11 mouse cellular contexts compared by ENCODE assay signal in the genomic region with DNA sequence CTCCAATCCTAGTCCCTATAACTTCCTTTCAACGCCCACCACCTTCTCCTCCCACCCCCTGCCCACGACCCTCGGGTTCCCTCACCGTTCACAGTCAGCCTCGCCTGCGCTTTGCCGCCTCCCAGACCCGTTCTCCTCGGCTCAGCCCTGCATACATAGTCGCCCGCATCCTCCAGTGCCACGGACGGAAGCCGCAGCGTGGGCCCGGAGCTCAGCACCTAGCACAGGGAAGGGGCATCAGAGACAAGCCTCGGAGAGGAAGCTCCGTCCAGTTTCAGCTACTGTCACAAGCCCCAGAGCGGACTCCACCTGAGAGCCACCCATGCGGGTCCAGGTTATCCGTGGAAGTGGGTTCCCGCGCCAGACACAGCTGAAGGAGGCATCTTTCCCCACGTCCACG. TPM values are rescaled to one million over a fixed set of nuclear protein-coding genes. Genes with fewer than 3 reads are reported as not detected.
A peak's percentile ranks its signal among the peaks of the same experiment; 100 is the strongest.
DNase-seq lines count a peak whose midpoint lies in the region; ATAC-seq and TF ChIP-seq lines count a peak whose summit lies in the region.
"Had no signal": no experiment of that assay in that cellular context is flagged by ENCODE, and none has a peak within 500 bp of the region (broad histone marks: within the 10 kb centered on the region; RNA-seq: fewer than 3 reads in every experiment).

No protein-coding gene starts in this region.

- TF ChIP-seq POLR2A in kidney, adult 2 months (IDR thresholded peaks at IDR 0.05; ENCODE audit: low read depth, low read length) = no peak

- H3K27ac ChIP-seq in kidney, embryonic 14.5 days (ENCODE audit: low read depth, low read length) = no peak overlapping the region
- no peak overlapping the region for H3K27ac ChIP-seq in kidney, adult 2 months (ENCODE audit: insufficient read depth, low read depth, low read length)
- H3K27ac ChIP-seq in midbrain, postnatal 0 days (ENCODE audit: low read depth, low read length) = no peak overlapping the region
- H3K27ac ChIP-seq: limb, embryonic 15.5 days had no signal

- DNase-seq in kidney, adult 2 months = no peak
- no peak for DNase-seq in midbrain, postnatal 0 days (ENCODE audit: low spot score)
- DNase-seq in testis, postnatal 10 days (ENCODE audit: low spot score) = no peak
- no peak for DNase-seq in right cerebral cortex, adult 2 months (ENCODE audit: low spot score in 2 of 2)
- DNase-seq: right cerebral cortex, postnatal 25 days had no signal

- 13% methylated on average over 25 of the region's 25 CpGs for WGBS in kidney, embryonic 14.5 days
- 13% methylated on average over 25 of the region's 25 CpGs for WGBS in kidney, adult 2 months
- 21% methylated on average over 25 of the region's 25 CpGs for WGBS in midbrain, postnatal 0 days

- ATAC-seq in kidney, embryonic 14.5 days (ENCODE audit: low FRiP score, low TSS enrichment) = no peak
- ATAC-seq in inflammation-experienced regulatory T-cells, adult 6 months = peak; percentile 51
- ATAC-seq in midbrain, postnatal 0 days (ENCODE audit: low FRiP score) = no peak

- no peak for TF ChIP-seq CTCF in kidney, adult 2 months (conservative IDR thresholded peaks at IDR 0.05; ENCODE audit: insufficient read depth, insufficient read length, low read depth, low read length)
- no peak for TF ChIP-seq CTCF in E14TG2a.4 (conservative IDR thresholded peaks at IDR 0.05; ENCODE audit: low read length)
- no peak for TF ChIP-seq CTCF in midbrain, postnatal 0 days (IDR thresholded peaks at IDR 0.05)

- peaks cover 65% of the 10 kb centered on the region for H3K27me3 ChIP-seq in kidney, embryonic 14.5 days (ENCODE audit: control insufficient read depth, insufficient read depth, low read length)
- peaks cover 2% of the 10 kb centered on the region; the same call in 1 of the 2 replicates for H3K27me3 ChIP-seq in kidney, adult 2 months (replicated peaks; ENCODE audit: control insufficient read depth, insufficient read depth, low read length)
- H3K27me3 ChIP-seq in E14TG2a.4 (ENCODE audit: insufficient read depth, low read length) = no peaks in the 10 kb centered on the region
- H3K27me3 ChIP-seq in midbrain, postnatal 0 days (ENCODE audit: insufficient read depth, low read length) = peaks cover 47% of the 10 kb centered on the region

- no peaks in the 10 kb centered on the region for H3K36me3 ChIP-seq in kidney, embryonic 14.5 days (ENCODE audit: control insufficient read depth, insufficient read depth, low read length)
- H3K36me3 ChIP-seq in kidney, adult 2 months (ENCODE audit: control insufficient read depth, insufficient read depth, low read length) = no peaks in the 10 kb centered on the region
- peaks cover 68% of the 10 kb centered on the region for H3K36me3 ChIP-seq in E14TG2a.4 (ENCODE audit: insufficient read depth, low read length)
- H3K36me3 ChIP-seq in midbrain, postnatal 0 days (ENCODE audit: insufficient read depth, low read length) = no peaks in the 10 kb centered on the region
- H3K36me3 ChIP-seq: limb, embryonic 15.5 days had no signal

- H3K4me1 ChIP-seq in kidney, embryonic 14.5 days (ENCODE audit: control insufficient read depth, insufficient read depth, low read length) = peaks cover 7% of the 10 kb centered on the region; the same call in 1 of the 2 replicates
- no peaks in the 10 kb centered on the region for H3K4me1 ChIP-seq in kidney, adult 2 months (ENCODE audit: control insufficient read depth, insufficient read depth, low read length)
- H3K4me1 ChIP-seq in E14TG2a.4 (replicated peaks; ENCODE audit: low read depth, low read length) = peaks cover 66% of the 10 kb centered on the region
- H3K4me1 ChIP-seq in midbrain, postnatal 0 days (ENCODE audit: insufficient read depth, low read length) = peaks cover 8% of the 10 kb centered on the region; the same call in 1 of the 2 replicates

- H3K9me3 ChIP-seq in kidney, embryonic 14.5 days (ENCODE audit: control insufficient read depth, low read length) = no peaks in the 10 kb centered on the region
- H3K9me3 ChIP-seq in E14TG2a.4 (ENCODE audit: low read length) = peaks cover 20% of the 10 kb centered on the region
- no peaks in the 10 kb centered on the region for H3K9me3 ChIP-seq in midbrain, postnatal 0 days (ENCODE audit: low read length)
- H3K9me3 ChIP-seq: limb, embryonic 15.5 days had no signal

- H3K4me2 ChIP-seq in kidney, embryonic 14.5 days (replicated peaks; ENCODE audit: low read depth, low read length) = peak overlapping the region; percentile 15
- peak overlapping the region; percentile 29; the same call in 1 of the 2 replicates for H3K4me2 ChIP-seq in midbrain, postnatal 0 days (ENCODE audit: low read depth, low read length, poor library complexity, severe bottlenecking)
- H3K4me2 ChIP-seq: limb, embryonic 15.5 days had no signal

- H3K4me3 ChIP-seq in kidney, embryonic 14.5 days (ENCODE audit: low read length) = no peak overlapping the region
- no peak overlapping the region for H3K4me3 ChIP-seq in kidney, adult 2 months (ENCODE audit: insufficient read depth, low read depth, low read length)
- H3K4me3 ChIP-seq in E14TG2a.4 (replicated peaks; ENCODE audit: low read length) = peak overlapping the region; percentile 63
- peak overlapping the region; percentile 19 for H3K4me3 ChIP-seq in midbrain, postnatal 0 days (ENCODE audit: low read depth, low read length)
- H3K4me3 ChIP-seq: limb, embryonic 15.5 days had no signal

- no peak overlapping the region for H3K9ac ChIP-seq in kidney, embryonic 14.5 days (ENCODE audit: low read depth, low read length)
- H3K9ac ChIP-seq in midbrain, postnatal 0 days (replicated peaks; ENCODE audit: low read length, poor library complexity, severe bottlenecking) = no peak overlapping the region
- H3K9ac ChIP-seq: limb, embryonic 15.5 days had no signal

RNA-seq across cellular contexts. Expression of gene Kirrel2, which starts 4.2 kb away (rescaled TPM):
- 0.20 and 0.54 TPM in 2 replicates for polyA plus RNA-seq in kidney, embryonic 14.5 days (2014; fragmentation: Nextera tagmentation; extraction: Ambion mirVana)
- 0.30 and 0.33 TPM in 2 replicates for polyA plus RNA-seq in kidney, adult 2 months (2012; rRNA removed)
- not detected for polyA plus RNA-seq in inflammation-experienced regulatory T-cells, adult 6 months (2017; shearing (Covaris generic))
- total RNA-seq in midbrain, postnatal 0 days (2014; rRNA removed) = 0.99 and 4.9 TPM in 2 replicates
- polyA plus RNA-seq in midbrain, postnatal 0 days (2015; fragmentation: Nextera tagmentation; extraction: Ambion mirVana) = 0.32 and 0.43 TPM in 2 replicates

RNA-seq across cellular contexts. Expression of gene Nphs1, which starts 4.8 kb away (rescaled TPM):
- 2.7 and 3.0 TPM in 2 replicates for polyA plus RNA-seq in kidney, embryonic 14.5 days (2014; fragmentation: Nextera tagmentation; extraction: Ambion mirVana)
- polyA plus RNA-seq in kidney, adult 2 months (2012; rRNA removed) = 39.9 and 41.1 TPM in 2 replicates
- polyA plus RNA-seq in inflammation-experienced regulatory T-cells, adult 6 months (2017; shearing (Covaris generic)) = under 1 TPM in 1 of 3 experiments, not detected in 2; 0.11 TPM
- 0.33 TPM in 1 of 2 replicates, not detected in the other for total RNA-seq in midbrain, postnatal 0 days (2014; rRNA removed)
- polyA plus RNA-seq in midbrain, postnatal 0 days (2015; fragmentation: Nextera tagmentation; extraction: Ambion mirVana) = 0.11 TPM in 1 of 2 replicates, not detected in the other
- polyA plus RNA-seq: heart, postnatal 0 days; limb, embryonic 15.5 days had no signal

RNA-seq across cellular contexts. Expression of gene Aplp1, which starts 8.0 kb away (rescaled TPM):
- polyA plus RNA-seq in kidney, embryonic 14.5 days (2014; fragmentation: Nextera tagmentation; extraction: Ambion mirVana) = 16.7 and 19.0 TPM in 2 replicates
- polyA plus RNA-seq in kidney, adult 2 months (2012; rRNA removed) = 13.0 and 14.2 TPM in 2 replicates
- 1 to 10 TPM; 6.0 to 7.4 (median 6.0) TPM for polyA plus RNA-seq in inflammation-experienced regulatory T-cells, adult 6 months (2017; shearing (Covaris generic))
- 923 and 924 TPM in 2 replicates for total RNA-seq in midbrain, postnatal 0 days (2014; rRNA removed)
- polyA plus RNA-seq in midbrain, postnatal 0 days (2015; fragmentation: Nextera tagmentation; extraction: Ambion mirVana) = 811 and 814 TPM in 2 replicates

RNA-seq across cellular contexts. Expression of gene Nfkbid, which starts 31.8 kb away (rescaled TPM):
- 1.1 and 1.9 TPM in 2 replicates for polyA plus RNA-seq in kidney, embryonic 14.5 days (2014; fragmentation: Nextera tagmentation; extraction: Ambion mirVana)
- polyA plus RNA-seq in kidney, adult 2 months (2012; rRNA removed) = 1.8 and 3.1 TPM in 2 replicates
- polyA plus RNA-seq in inflammation-experienced regulatory T-cells, adult 6 months (2017; shearing (Covaris generic)) = 10 to 100 TPM; 37.3 to 50.8 (median 41.1) TPM
- total RNA-seq in midbrain, postnatal 0 days (2014; rRNA removed) = 2.1 and 2.2 TPM in 2 replicates
- polyA plus RNA-seq in midbrain, postnatal 0 days (2015; fragmentation: Nextera tagmentation; extraction: Ambion mirVana) = 2.2 and 2.8 TPM in 2 replicates

RNA-seq across cellular contexts. Expression of gene Hcst, which starts 33.7 kb away (rescaled TPM):
- polyA plus RNA-seq in kidney, embryonic 14.5 days (2014; fragmentation: Nextera tagmentation; extraction: Ambion mirVana) = 0.57 and 1.0 TPM in 2 replicates
- polyA plus RNA-seq in kidney, adult 2 months (2012; rRNA removed) = 3.7 and 12.0 TPM in 2 replicates
- polyA plus RNA-seq in inflammation-experienced regulatory T-cells, adult 6 months (2017; shearing (Covaris generic)) = 100 to 1,000 TPM; 484 to 574 (median 552) TPM
- total RNA-seq in midbrain, postnatal 0 days (2014; rRNA removed) = not detected in 2 replicates
- 0.54 and 0.76 TPM in 2 replicates for polyA plus RNA-seq in midbrain, postnatal 0 days (2015; fragmentation: Nextera tagmentation; extraction: Ambion mirVana)
- polyA plus RNA-seq: testis, adult 2 months had no signal

Comparison
In these comparisons a context has a peak if more than half of its experiments do, and no peak if none do; other contexts are left out.
1. RNA of gene Nphs1, which starts 4.8 kb away (polyA plus RNA-seq): 39.9 to 41.1 TPM in kidney, adult 2 months; 2.7 to 3.0 TPM in kidney, embryonic 14.5 days, 0.11 TPM in midbrain, postnatal 0 days and 0.11 TPM in inflammation-experienced regulatory T-cells, adult 6 months; every median in the first group is over 10 times any median in the second.
2. H3K4me3 ChIP-seq: peak in E14TG2a.4 (single experiment) and midbrain, postnatal 0 days (single experiment); none in kidney, embryonic 14.5 days (single experiment) and kidney, adult 2 months (single experiment).
3. RNA of gene Aplp1, which starts 8.0 kb away (polyA plus RNA-seq): 811 to 814 TPM in midbrain, postnatal 0 days; 16.7 to 19.0 TPM in kidney, embryonic 14.5 days, 13.0 to 14.2 TPM in kidney, adult 2 months and 6.0 to 7.4 TPM in inflammation-experienced regulatory T-cells, adult 6 months; every median in the first group is over 10 times any median in the second.